19 mouse cellular contexts compared by ENCODE assay signal in the genomic region with DNA sequence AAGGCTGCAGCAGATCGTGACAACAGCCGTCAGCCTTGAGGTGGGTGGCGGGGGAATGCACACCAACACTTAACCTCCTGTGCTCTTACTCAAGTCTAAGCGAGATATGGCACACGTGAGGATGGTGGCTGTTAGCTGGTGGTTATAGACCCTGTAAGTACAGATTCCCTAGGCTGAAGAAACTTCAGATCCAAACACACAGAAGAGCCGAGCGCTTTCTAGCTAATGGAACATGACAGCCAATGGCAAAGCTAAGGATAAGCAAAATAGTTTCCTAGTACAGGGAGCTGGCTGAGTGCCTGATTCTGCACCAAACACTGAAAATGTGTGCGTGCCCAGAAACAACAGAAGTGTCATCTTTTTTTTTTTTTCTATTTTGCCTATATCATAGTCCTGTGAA. TPM values are rescaled to one million over a fixed set of nuclear protein-coding genes. Genes with fewer than 3 reads are reported as not detected.
A peak's percentile ranks its signal among the peaks of the same experiment; 100 is the strongest.
DNase-seq lines count a peak whose midpoint lies in the region; ATAC-seq and TF ChIP-seq lines count a peak whose summit lies in the region.
"Had no signal": no experiment of that assay in that cellular context is flagged by ENCODE, and none has a peak within 500 bp of the region (broad histone marks: within the 10 kb centered on the region; RNA-seq: fewer than 3 reads in every experiment).

No protein-coding gene starts in this region.

- H3K9ac ChIP-seq in kidney, postnatal 0 days (ENCODE audit: low read depth, low read length), result no peak overlapping the region
- no peak overlapping the region for H3K9ac ChIP-seq in midbrain, postnatal 0 days (replicated peaks; ENCODE audit: low read length, poor library complexity, severe bottlenecking)
- H3K9ac ChIP-seq in midbrain, embryonic 15.5 days, result no peak overlapping the region
- H3K9ac ChIP-seq: embryonic facial prominence, embryonic 13.5 days; forebrain, embryonic 13.5 days; intestine, embryonic 15.5 days had no signal

- no peak overlapping the region for H3K4me3 ChIP-seq in kidney, postnatal 0 days (replicated peaks; ENCODE audit: low read depth, low read length)
- no peak overlapping the region for H3K4me3 ChIP-seq in midbrain, postnatal 0 days (ENCODE audit: low read depth, low read length)
- no peak overlapping the region for H3K4me3 ChIP-seq in midbrain, embryonic 15.5 days
- H3K4me3 ChIP-seq: embryonic facial prominence, embryonic 13.5 days; forebrain, embryonic 13.5 days; intestine, embryonic 15.5 days had no signal

- H3K27me3 ChIP-seq in kidney, postnatal 0 days (ENCODE audit: insufficient read depth, low read length), result no peaks in the 10 kb centered on the region
- no peaks in the 10 kb centered on the region for H3K27me3 ChIP-seq in midbrain, postnatal 0 days (ENCODE audit: insufficient read depth, low read length)
- no peaks in the 10 kb centered on the region for H3K27me3 ChIP-seq in midbrain, embryonic 15.5 days (replicated peaks)
- H3K27me3 ChIP-seq: embryonic facial prominence, embryonic 13.5 days; forebrain, embryonic 13.5 days; intestine, embryonic 15.5 days had no signal

- no peaks in the 10 kb centered on the region for H3K4me1 ChIP-seq in kidney, postnatal 0 days (replicated peaks; ENCODE audit: insufficient read depth, low read length)
- H3K4me1 ChIP-seq in midbrain, postnatal 0 days (ENCODE audit: insufficient read depth, low read length), result no peaks in the 10 kb centered on the region
- peaks cover 4% of the 10 kb centered on the region; the same call in 1 of the 2 replicates for H3K4me1 ChIP-seq in midbrain, embryonic 15.5 days
- H3K4me1 ChIP-seq: embryonic facial prominence, embryonic 13.5 days; intestine, embryonic 15.5 days had no signal

- DNase-seq in heart, adult 18-20 months, result peak; percentile 7 to 11
- DNase-seq in heart, adult 9 months (ENCODE audit: low spot score in 2 of 2), result no peak
- peak; percentile 19 for DNase-seq in kidney, postnatal 0 days (ENCODE audit: low spot score)
- DNase-seq in kidney, postnatal 25 days, result no peak
- peak; percentile 20 for DNase-seq in midbrain, postnatal 0 days (ENCODE audit: low spot score)
- peak; percentile 13 to 24 for DNase-seq in layer of hippocampus, postnatal 36 days
- DNase-seq: adrenal gland, postnatal 14 days; cerebellum, postnatal 14 days; gastrocnemius, postnatal 14 days; right cerebral cortex, postnatal 25 days; thymus, postnatal 14 days had no signal

- H3K27ac ChIP-seq in kidney, postnatal 0 days, result no peak overlapping the region
- H3K27ac ChIP-seq in midbrain, postnatal 0 days (ENCODE audit: low read depth, low read length), result no peak overlapping the region
- H3K27ac ChIP-seq in midbrain, embryonic 15.5 days, result no peak overlapping the region
- H3K27ac ChIP-seq: embryonic facial prominence, embryonic 13.5 days; forebrain, embryonic 13.5 days; intestine, embryonic 15.5 days; macrophage had no signal

- 34% methylated on average over 8 of the region's 8 CpGs for WGBS in kidney, postnatal 0 days
- 55% methylated on average over 8 of the region's 8 CpGs for WGBS in midbrain, postnatal 0 days
- 57% methylated on average over 8 of the region's 8 CpGs for WGBS in midbrain, embryonic 15.5 days

- H3K4me2 ChIP-seq in kidney, postnatal 0 days (ENCODE audit: low read length), result no peak overlapping the region
- H3K4me2 ChIP-seq in midbrain, postnatal 0 days (ENCODE audit: low read depth, low read length, poor library complexity, severe bottlenecking), result no peak overlapping the region
- no peak overlapping the region for H3K4me2 ChIP-seq in midbrain, embryonic 15.5 days
- H3K4me2 ChIP-seq: embryonic facial prominence, embryonic 13.5 days; forebrain, embryonic 13.5 days; intestine, embryonic 15.5 days; liver, embryonic 11.5 days had no signal

- no peaks in the 10 kb centered on the region for H3K9me3 ChIP-seq in kidney, postnatal 0 days (replicated peaks; ENCODE audit: low read length)
- no peaks in the 10 kb centered on the region for H3K9me3 ChIP-seq in midbrain, postnatal 0 days (ENCODE audit: low read length)
- no peaks in the 10 kb centered on the region for H3K9me3 ChIP-seq in midbrain, embryonic 15.5 days
- H3K9me3 ChIP-seq: embryonic facial prominence, embryonic 13.5 days; forebrain, embryonic 13.5 days; intestine, embryonic 15.5 days had no signal

- H3K36me3 ChIP-seq in kidney, postnatal 0 days (ENCODE audit: insufficient read depth, low read length), result no peaks in the 10 kb centered on the region
- H3K36me3 ChIP-seq in midbrain, postnatal 0 days (ENCODE audit: insufficient read depth, low read length), result no peaks in the 10 kb centered on the region
- no peaks in the 10 kb centered on the region for H3K36me3 ChIP-seq in midbrain, embryonic 15.5 days (replicated peaks)
- H3K36me3 ChIP-seq: embryonic facial prominence, embryonic 13.5 days; intestine, embryonic 15.5 days had no signal

- no peak for TF ChIP-seq CTCF in kidney, postnatal 0 days (IDR thresholded peaks at IDR 0.05; ENCODE audit: low read depth)
- TF ChIP-seq CTCF in midbrain, postnatal 0 days (IDR thresholded peaks at IDR 0.05), result no peak

- 0 out of 2 replicates have a peak, but pooled peaks have one; percentile 17 for ATAC-seq in kidney, postnatal 0 days (replicated peaks; ENCODE audit: low FRiP score, low read depth)
- ATAC-seq in midbrain, postnatal 0 days (ENCODE audit: low FRiP score), result no peak
- no peak for ATAC-seq in midbrain, embryonic 15.5 days (replicated peaks)
- ATAC-seq in megakaryocyte progenitor cell, adult 5-6 weeks (replicated peaks; ENCODE audit: poor library complexity), result no peak
- ATAC-seq: forebrain, embryonic 13.5 days; intestine, embryonic 15.5 days had no signal

RNA-seq across cellular contexts. Expression of a gene that starts 33.1 kb away (rescaled TPM):
- not detected for total RNA-seq in heart, adult 18-20 months (2021)
- 35.0 and 35.3 TPM in 2 replicates for polyA plus RNA-seq in kidney, postnatal 0 days (2015; fragmentation: Nextera tagmentation; extraction: Ambion mirVana)
- 38.5 and 55.4 TPM in 2 replicates for total RNA-seq in midbrain, postnatal 0 days (2014; rRNA removed)
- 307 and 323 TPM in 2 replicates for polyA plus RNA-seq in midbrain, postnatal 0 days (2015; fragmentation: Nextera tagmentation; extraction: Ambion mirVana)
- polyA plus RNA-seq in midbrain, embryonic 15.5 days (2015; fragmentation: Nextera tagmentation; extraction: Ambion mirVana), result 282 and 284 TPM in 2 replicates
- total RNA-seq in layer of hippocampus, postnatal 36 days (2021), result 100 to 1,000 TPM; 198 to 211 TPM
- total RNA-seq in megakaryocyte progenitor cell, adult 5-6 weeks (2015), result not detected in 2 replicates
- total RNA-seq in megakaryocyte progenitor cell, adult 5-6 weeks (2017), result not detected in 2 replicates
- total RNA-seq: hematopoietic stem cell, adult 5-6 weeks had no signal
- polyA plus RNA-seq: macrophage had no signal

Comparison
In these comparisons a context has a peak if more than half of its experiments do, and no peak if none do; other contexts are left out.
1. DNase-seq: peak in heart, adult 18-20 months (2 of 2), kidney, postnatal 0 days (single experiment), midbrain, postnatal 0 days (single experiment) and layer of hippocampus, postnatal 36 days (2 of 2); none in heart, adult 9 months (0 of 2) and kidney, postnatal 25 days (0 of 2).
2. RNA of a gene that starts 33.1 kb away (total RNA-seq): 198 to 211 TPM in layer of hippocampus, postnatal 36 days and 38.5 to 55.4 TPM in midbrain, postnatal 0 days; not detected in heart, adult 18-20 months and not detected in megakaryocyte progenitor cell, adult 5-6 weeks; every median in the first group is over 10 times any median in the second.